Mouse (Mus musculus) lung, postnatal 0 days (tissue): ENCODE data around the gene Ache.

ENCODE experiments used
- CTCF ChIP-seq: IDR thresholded peaks from 2 replicates; pipeline ENCODE4 v1.5.1; 2016; ENCODE audit warnings: antibody characterized with exemption, mild to moderate bottlenecking
- EP300 ChIP-seq: IDR thresholded peaks from 2 replicates; pipeline ENCODE4 v1.6.1; 2016; ENCODE audit warnings: antibody characterized with exemption, mild to moderate bottlenecking, control low read depth

DNA sequence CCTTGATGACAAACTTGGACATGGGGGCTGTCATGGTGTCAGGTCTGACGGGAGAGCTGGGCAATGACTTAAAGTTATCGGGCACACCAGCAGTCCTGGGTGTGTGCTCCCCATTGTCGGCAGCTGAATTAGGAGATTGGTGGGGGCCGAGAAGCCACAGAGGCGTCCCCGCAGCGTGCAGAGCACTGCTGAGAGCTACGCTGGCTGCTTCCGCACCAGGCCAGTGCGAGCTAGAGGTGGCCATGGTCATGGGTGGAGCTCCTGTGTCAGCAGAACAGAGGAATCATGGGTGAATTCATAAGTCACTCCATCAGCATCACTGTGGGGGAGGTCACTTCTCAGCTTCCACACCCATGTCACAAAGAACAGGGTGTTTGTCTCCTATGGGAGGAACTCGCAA is 22.5 kb upstream of the Ache start:
- TF ChIP-seq CTCF (no peak), EP300 (no peak)
